Mouse (Mus musculus): Measurements from ENCODE around the gene Bnc2. TPM values are rescaled to one million over a fixed set of nuclear protein-coding genes. Genes with fewer than 3 reads are reported as not detected.

Bnc2 gene
- 1 to 10 TPM in 1 of 2 experiments, under 1 TPM in 1; 0.49 to 1.1 TPM for total RNA-seq (2021)
- long read RNA-seq, experiment 1 = 0 reads
- long read RNA-seq, experiment 2, partial matches to known transcripts = 0 of 1 reads
- long read RNA-seq, experiment 2, other reads (novel, unspliced or antisense) = 1 of 1 reads

DNA sequence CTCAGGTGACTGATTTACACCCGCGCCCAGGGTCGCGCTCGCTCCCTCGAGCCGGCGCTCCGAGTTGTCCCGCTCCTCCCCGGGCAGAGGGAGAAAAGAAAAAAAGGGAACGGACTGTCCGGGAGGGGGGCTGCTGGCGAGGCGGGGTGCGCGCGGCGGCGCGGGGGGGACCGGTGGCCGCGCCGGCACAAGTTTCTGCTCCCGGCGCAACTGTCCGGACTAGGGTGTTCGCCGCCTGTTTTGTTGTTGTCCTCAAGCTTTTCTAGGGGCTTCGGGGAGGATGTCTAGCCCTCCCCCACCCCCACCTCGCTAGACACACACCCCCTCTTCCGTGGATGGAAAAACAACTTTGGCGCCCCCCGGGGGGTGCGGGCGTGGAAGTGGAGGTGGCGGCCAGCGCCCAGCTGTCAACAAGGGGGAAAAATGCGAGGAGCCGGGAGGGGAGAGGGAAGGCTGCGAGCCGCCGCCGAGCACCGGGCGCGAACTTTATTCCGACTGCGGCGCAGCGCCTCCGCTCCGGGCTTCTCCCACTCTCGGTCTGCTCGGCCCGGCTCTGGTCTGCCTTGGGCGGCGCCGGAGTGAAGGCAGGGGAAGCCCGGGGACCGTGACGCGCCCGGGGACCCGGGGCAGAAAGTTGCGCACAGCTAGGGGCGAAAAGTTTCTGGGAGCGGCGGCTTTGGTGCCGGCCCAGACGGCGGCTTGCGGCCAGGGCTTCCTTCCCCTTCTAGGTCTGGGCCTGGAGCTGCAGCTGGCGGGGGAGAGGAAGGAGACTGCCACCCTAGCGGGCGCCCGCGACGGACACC, at the start of gene Bnc2:
Gene Bnc2, minus strand, starts transcription at position 105 of the 803 bp plus-strand sequence.
- no peak for TF ChIP-seq CTCF (conservative IDR thresholded peaks at IDR 0.05)
- no peak for DNase-seq (ENCODE audit: low spot score in 2 of 2)
- peak within 1 kb of the TSS; percentile 55 for H3K4me3 ChIP-seq
- H3K27ac ChIP-seq = no peak within 1 kb of the TSS

- H3K4me3 ChIP-seq = no peak overlapping the region
- no peak for TF ChIP-seq CTCF (conservative IDR thresholded peaks at IDR 0.05)
- DNase-seq (ENCODE audit: low spot score in 2 of 2) = no peak
- no peak overlapping the region for H3K27ac ChIP-seq
Measured at GRCm38 (mm10) chr4:84707961-84708360, 32.9 kb upstream of the Bnc2 start.

- no peak for DNase-seq (ENCODE audit: low spot score in 2 of 2)
- no peak for TF ChIP-seq CTCF (conservative IDR thresholded peaks at IDR 0.05)
- no peak overlapping the region for H3K27ac ChIP-seq
- H3K4me3 ChIP-seq = no peak overlapping the region
Measured at GRCm38 (mm10) chr4:84685521-84686366, 10.7 kb upstream of the Bnc2 start.

DNA sequence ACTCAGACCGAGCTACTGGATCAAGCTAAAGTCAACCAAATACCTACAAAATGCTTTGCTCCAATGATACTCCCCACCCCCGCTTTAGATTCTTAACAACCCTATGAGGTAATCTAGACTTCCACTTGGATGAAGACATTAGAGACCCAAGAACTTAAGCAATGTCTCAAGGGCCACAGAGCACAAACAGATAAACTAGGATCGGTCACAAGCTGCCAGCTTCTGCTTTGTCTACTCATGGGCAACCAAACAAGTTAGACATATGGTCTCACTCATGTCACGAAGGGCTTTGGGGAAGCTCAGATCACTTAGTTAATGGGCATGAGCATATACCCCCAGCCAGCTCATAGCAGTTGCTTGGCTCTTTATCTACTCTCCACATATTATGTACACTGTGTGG, 9.9 kb upstream of the Bnc2 start:
- Histone ChIP-seq H3K27ac (no peak overlapping the region), H3K4me3 (no peak overlapping the region)
- TF ChIP-seq CTCF (conservative IDR thresholded peaks at IDR 0.05) = no peak
- no peak for DNase-seq (ENCODE audit: low spot score in 2 of 2)

GRCm38 (mm10) chr4:84675974-84676315, 870 bp upstream of the Bnc2 start:
- H3K27ac ChIP-seq = no peak overlapping the region
- no peak for DNase-seq (ENCODE audit: low spot score in 2 of 2)
- no peak for TF ChIP-seq CTCF (conservative IDR thresholded peaks at IDR 0.05)
- peak overlapping the region; percentile 55 for H3K4me3 ChIP-seq

DNA sequence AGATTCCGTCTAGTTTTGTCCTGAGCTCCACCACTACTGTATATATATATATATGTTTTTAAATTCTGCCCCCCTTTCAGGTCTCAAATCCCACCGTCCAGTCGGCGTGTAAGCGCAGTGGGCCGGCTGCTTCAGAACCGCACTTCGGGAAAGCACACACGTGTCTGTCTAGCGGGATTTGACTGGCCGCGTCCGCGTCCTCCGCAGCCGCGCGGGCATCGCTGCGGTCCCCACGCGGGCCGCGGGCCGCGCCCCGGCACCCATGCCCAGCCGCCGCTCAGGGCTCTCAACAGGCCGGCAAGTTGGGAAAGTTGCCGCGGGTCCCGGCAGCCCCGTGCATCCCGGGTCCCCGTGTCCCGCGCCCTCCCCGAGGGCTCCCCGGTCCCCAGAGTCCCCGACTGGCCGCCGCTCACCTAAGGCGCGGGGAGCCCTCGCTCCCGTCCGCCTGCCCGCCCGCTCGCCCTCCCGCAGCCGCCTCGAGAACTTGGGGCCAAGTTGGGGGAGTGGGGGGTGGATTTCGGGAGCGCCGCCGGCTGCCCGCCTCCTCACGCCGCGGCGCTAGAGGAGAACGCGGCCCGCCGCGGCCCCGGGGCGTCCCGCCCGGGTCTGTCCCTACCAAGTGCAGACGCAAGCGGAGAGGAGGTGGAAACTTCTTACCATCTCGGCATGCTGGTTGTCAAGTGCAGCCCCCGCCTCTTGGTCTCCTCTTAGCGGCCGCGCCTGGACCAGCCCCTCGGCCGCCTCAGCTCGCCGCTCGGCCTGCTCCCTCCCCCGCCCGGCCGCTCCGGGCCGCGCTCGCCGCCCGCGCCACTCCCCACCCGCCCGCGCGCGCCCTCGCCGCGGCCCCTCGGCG, 531 bp downstream of the Bnc2 start:
- peak in 1 of 2 experiments; percentile 12 for DNase-seq (ENCODE audit: low spot score in 2 of 2)
- no peak for TF ChIP-seq CTCF (conservative IDR thresholded peaks at IDR 0.05)
- no peak overlapping the region for H3K27ac ChIP-seq
- H3K4me3 ChIP-seq = peak overlapping the region; percentile 55

- DNase-seq (ENCODE audit: low spot score in 2 of 2) = no peak
- no peak for TF ChIP-seq CTCF (conservative IDR thresholded peaks at IDR 0.05)
- H3K27ac ChIP-seq = no peak overlapping the region
Measured at GRCm38 (mm10) chr4:84673681-84674307, 1.3 kb downstream of the Bnc2 start.

DNA sequence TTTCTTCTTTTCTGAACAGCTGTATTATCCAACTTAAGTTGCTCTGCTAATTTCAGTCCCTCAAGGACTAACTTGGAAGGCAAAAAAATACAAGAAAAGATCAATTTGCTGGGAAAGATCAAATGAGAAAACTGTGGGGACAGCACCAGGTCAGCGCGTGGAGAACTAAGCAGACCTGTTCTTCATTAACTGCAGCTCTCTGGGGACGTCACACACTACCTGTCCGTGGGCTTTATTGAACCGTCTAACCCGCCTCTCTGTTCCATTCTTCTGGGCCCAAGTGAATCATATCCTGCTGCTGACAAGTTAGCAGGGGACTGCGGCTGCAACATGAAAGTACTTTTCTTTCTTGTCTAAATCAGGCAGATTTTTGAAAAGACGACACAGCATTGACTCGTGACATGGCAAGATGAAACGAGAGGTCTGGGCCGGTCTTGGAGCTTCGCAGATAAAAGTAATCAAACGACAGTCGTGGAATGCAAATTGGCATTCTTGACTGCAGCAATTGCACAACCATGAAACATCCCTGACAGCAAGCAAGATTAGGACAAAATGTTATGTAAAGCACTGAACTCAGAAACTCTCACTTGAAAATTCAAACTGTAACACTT, 2.8 kb downstream of the Bnc2 start:
- H3K27ac ChIP-seq = no peak overlapping the region
- DNase-seq (ENCODE audit: low spot score in 2 of 2) = no peak
- no peak for TF ChIP-seq CTCF (conservative IDR thresholded peaks at IDR 0.05)
- H3K4me3 ChIP-seq = no peak overlapping the region

More at GRCm38 (mm10) chr4:84673681-84674307, 1.3 kb downstream of the Bnc2 start:
- H3K4me3 ChIP-seq = no peak overlapping the region

DNA sequence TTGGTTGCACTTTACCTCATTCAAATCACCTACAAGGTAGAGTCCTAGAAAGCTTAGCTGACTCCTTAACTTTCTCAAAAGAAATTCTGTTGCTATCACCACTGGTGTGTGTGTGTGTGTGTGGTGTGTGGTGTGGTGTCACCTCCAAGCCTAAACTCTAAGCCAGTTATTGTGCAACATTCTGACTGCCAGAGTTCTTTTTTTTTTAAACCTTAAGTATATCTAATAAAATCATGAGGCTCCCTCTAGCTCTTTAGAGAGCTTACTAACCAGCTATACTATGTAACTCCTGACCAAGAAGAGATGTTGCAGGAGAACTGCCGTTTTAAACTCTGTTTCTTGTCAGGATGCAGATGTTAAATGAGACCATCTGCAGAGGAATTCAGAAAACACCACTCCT, 4.1 kb downstream of the Bnc2 start:
- DNase-seq (ENCODE audit: low spot score in 2 of 2) = no peak
- Histone ChIP-seq H3K27ac (no peak overlapping the region), H3K4me3 (no peak overlapping the region)
- TF ChIP-seq CTCF (conservative IDR thresholded peaks at IDR 0.05) = no peak

- DNase-seq (ENCODE audit: low spot score in 2 of 2) = no peak
- no peak for TF ChIP-seq CTCF (conservative IDR thresholded peaks at IDR 0.05)
- Histone ChIP-seq H3K27ac (no peak overlapping the region), H3K4me3 (no peak overlapping the region)
Measured at GRCm38 (mm10) chr4:84669650-84670049, 5.4 kb downstream of the Bnc2 start.

- DNase-seq (ENCODE audit: low spot score in 2 of 2) = no peak
- no peak overlapping the region for H3K4me3 ChIP-seq
- no peak for TF ChIP-seq CTCF (conservative IDR thresholded peaks at IDR 0.05)
- H3K27ac ChIP-seq = no peak overlapping the region
Measured at GRCm38 (mm10) chr4:84668949-84669605, 6.0 kb downstream of the Bnc2 start.

Data from layer of hippocampus, adult 2 months (tissue).